Mouse (Mus musculus) megakaryocyte, adult 5-6 weeks (primary cell): Measurements from ENCODE around the gene Adh5. TPM values are rescaled to one million over a fixed set of nuclear protein-coding genes. Genes with fewer than 3 reads are reported as not detected.

Experiments used
- ATAC-seq: 2 replicates; pipeline ENCODE4 v1.8.0; 2016; ENCODE audit warnings: mild to moderate bottlenecking, inconsistent platforms; ENCODE audit not compliant: poor library complexity, severe bottlenecking
- total RNA-seq, 2 experiments: library from RNA; stranded (forward) in 1 of 2; stranded (reverse) in 1 of 2; fragments of 153-499, 151-499 nt in 1 of 2; fragments of 221-1000, 200-1000 nt in 1 of 2; gene quantifications; 2 replicates each; pipeline versions ENCODE4 v1.2.3 to v1.2.4; 2015 to 2017

Adh5 gene
- 67.0 and 85.0 TPM in 2 replicates for total RNA-seq (2015)
- 67.1 and 71.1 TPM in 2 replicates for total RNA-seq (2017)

GRCm38 (mm10) chr3:138442612-138443464 is at the start of gene Adh5:
Gene Adh5, plus strand, starts transcription at chr3:138443093.
- peak; percentile 96 for ATAC-seq

- ATAC-seq: no peak
Observed at GRCm38 (mm10) chr3:138404872-138405271, 38.0 kb upstream of the Adh5 start.

- no peak for ATAC-seq
Observed at GRCm38 (mm10) chr3:138405341-138405740, 37.6 kb upstream of the Adh5 start.

GRCm38 (mm10) chr3:138405840-138406239 is 37.1 kb upstream of the Adh5 start:
- ATAC-seq: no peak

- ATAC-seq: no peak
Observed at GRCm38 (mm10) chr3:138407920-138408319, 35.0 kb upstream of the Adh5 start.

DNA sequence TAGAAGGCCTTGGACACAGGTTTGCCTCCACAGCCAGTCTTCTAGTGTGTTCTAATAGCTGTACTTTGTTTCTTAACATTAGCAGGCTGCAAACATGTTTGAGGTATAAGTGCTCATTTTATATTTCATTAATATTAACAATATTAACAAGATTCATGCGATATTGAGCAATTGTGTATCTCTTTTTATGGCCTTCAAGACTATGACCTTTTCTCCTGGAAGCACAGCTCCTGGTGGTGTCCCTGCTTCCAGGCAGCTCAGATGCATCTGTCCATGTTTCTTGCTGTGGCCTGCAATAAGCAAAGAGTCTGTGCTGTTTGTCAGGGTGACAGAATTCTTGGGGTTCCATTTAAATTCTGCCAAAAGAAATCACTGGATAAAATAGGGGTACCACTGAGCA is 33.3 kb upstream of the Adh5 start:
- no peak for ATAC-seq

GRCm38 (mm10) chr3:138410211-138410610 is 32.7 kb upstream of the Adh5 start:
- no peak for ATAC-seq

GRCm38 (mm10) chr3:138415121-138415690 is 27.7 kb upstream of the Adh5 start, which contains the start of gene Adh4:
Gene Adh4, plus strand, starts transcription at chr3:138415466.
- no peak for ATAC-seq

DNA sequence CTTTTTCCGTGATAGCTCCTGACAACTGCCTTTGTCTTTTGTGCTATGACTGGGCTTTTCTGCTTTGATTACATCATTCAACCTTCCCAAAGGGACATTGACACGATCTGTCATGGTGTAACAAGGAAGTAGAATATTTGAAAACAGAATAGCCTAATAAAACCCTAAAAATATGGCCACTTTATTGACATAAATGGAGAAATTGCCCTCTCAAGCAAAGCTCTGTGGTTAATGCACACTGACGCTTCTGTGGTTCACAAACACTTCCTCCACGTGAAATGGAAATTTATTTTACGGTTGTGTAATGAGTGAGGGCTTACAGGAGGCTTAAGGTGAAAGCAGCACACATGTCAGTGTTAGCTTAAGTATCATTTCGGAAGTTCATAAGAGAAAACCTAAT is 23.5 kb upstream of the Adh5 start:
- ATAC-seq: peak; percentile 68

DNA sequence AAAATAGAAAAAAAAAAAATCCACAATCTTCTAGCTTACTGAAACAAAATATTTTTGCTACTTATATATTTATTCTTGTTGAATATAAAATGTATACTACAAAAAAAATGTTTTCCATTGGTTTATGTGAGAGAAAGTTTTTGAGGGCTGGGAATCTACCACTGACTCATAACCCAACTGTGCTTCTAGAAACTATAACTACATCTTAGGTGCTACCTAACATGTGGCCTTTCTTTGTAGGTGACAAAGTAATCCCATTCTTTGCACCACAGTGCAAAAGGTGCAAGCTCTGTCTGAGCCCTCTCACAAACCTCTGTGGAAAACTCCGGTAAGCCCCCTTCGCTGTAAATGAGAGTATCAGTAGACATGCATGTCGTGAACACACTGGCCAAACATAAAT is 22.5 kb upstream of the Adh5 start:
- ATAC-seq: no peak

- ATAC-seq: no peak
Observed at GRCm38 (mm10) chr3:138423664-138424063, 19.2 kb upstream of the Adh5 start.

DNA sequence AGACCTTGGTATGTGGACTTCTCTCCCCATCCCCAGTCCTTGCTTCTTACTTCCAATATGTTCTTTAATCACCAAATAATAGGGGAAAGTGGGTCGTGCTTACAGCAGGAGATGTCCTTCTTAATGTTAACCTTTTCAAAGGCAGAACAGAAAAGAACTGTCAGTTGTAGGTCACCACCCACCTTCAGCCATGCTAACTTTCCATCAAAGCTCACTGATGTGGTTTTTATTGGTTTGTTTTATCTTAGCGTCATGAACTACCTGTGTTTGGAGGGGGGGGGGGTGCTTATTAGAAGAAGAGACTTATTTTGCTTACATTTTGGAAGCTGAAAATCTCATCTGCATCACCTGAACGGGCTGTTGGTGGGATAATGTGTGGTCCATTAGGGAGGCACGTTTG is 18.6 kb upstream of the Adh5 start:
- no peak for ATAC-seq

GRCm38 (mm10) chr3:138430360-138430976 is 12.4 kb upstream of the Adh5 start:
- ATAC-seq: no peak

DNA sequence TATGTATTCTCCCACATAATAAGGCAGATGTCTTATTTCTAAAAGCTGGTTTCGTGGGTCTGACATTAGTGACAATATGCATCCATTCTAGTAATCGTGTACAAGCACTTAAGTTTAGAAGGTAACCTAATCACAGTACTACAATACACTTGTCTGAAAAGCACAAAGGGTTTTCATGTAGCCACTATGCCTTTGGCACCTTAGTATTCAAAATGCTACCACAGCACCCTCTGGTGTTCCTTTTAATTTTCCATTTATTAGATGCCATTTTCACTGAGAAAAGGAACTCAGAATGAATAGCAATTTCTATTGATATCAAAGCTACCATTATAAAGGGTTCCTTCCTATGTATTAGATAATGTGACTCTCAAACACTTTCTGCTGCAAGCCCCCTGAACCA is 11.1 kb upstream of the Adh5 start:
- ATAC-seq: no peak

DNA sequence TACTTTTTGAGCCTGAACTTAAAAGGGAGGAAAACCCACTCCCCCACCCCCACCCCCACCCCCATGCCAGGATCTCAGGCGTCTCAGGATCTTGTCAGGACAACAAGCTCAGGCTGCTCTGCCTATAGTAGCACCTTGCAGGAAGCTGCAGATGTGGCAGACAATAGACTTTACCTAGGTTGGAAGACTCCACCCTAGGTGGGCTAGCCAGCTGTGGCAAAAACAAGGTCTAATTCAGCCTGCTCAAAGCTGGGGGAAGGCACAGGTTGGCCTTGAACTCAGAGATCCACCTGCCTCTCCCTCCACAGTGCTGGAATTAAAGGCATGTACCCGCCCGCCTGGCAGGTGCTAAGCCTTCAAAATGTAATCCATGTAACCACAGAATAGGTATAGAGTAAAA is 4.2 kb upstream of the Adh5 start:
- ATAC-seq: no peak

DNA sequence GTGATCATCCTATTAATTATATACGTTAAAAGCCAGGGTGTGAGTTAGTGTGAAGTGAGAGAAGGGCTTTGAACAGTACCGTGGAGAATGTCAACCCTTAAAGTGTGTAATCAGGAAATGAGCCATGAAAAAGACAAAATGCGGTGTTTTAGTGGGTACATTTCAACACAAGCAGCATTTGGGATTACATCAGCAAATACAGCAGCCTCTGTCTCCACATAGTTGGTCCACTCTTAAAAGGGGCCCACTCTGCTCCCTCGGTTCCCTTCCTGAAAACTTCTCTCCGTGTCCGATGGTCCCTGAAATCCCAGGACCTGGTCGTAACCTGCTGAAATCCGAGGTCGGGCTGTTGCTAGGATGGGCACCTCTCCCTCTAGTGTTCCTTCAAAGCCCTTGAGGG is 690 bp upstream of the Adh5 start:
- peak; percentile 19 for ATAC-seq

- no peak for ATAC-seq
Observed at GRCm38 (mm10) chr3:138443465-138443771, 525 bp downstream of the Adh5 start.

DNA sequence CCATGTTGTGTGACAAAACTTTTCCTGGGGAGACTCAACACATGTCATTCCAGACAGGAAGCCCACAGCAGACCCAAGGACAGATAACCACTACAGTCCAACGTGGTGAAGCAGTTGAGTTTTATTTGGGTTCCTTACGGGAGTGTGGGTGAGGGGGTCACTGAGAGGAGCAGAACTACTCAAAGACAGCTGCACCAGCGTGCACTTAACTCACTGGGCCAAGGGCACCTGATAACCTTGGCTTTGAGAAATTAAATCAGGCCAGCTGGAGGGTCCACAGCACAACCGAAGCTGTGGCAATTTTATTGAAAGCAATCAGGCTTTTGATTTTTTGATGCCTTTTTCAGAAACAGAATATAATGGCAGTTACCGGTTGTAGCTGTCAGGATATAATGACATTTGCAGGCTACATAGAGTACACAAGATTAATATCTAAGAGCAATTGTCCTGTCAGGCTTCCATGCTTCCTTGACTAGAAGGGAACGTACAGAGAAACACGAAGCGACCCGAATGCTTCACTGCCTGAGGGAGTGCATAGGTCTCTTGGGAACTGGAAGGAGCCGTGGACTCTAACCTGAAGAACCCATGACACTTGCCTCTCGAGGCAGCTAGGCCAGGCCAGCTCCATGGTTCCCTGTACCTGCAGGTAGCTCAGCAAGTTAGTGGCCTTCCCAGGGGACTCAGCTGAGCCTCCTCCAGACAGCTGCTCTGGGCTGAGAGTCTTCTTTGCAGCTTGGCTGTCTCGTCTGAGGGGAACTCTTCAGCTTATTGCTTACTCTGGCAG is 5.4 kb downstream of the Adh5 start:
- no peak for ATAC-seq

DNA sequence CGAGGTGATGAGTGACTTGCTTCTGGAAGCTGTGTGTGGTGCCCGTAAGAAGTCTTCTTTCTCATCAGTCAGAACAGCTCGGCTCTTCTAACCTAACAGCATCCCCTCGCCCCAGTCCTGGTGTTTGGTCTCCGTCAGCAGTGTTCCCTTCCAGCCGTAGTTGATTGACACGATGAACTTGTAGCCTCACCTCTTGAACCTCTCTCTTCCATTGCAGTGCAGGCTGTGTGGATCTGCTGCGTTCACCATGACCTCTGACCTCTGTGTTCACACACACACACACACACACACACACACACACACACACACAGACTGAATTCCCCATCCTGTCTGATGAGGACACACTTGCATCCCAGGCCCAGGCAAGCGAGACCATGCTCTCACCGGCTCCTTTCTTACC is 9.3 kb downstream of the Adh5 start:
- ATAC-seq: no peak

DNA sequence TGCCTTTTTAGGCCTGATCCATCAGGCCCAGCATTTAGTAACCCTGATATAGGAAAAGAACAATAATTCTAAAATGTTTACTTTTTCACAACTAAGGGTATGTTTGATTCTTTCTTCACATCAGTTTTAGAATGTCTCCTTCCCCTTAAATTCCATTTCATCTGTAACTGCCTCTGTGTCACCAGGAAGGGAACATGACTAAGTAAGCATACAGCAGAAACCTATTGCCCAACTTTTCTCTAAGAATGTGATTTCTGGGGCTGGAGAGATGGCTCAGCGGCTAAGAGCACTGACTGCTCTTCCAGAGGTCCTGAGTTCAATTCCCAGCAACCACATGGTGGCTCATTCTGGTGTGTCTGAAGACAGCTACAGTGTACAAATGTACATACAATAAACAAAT is 11.3 kb downstream of the Adh5 start:
- ATAC-seq: no peak

DNA sequence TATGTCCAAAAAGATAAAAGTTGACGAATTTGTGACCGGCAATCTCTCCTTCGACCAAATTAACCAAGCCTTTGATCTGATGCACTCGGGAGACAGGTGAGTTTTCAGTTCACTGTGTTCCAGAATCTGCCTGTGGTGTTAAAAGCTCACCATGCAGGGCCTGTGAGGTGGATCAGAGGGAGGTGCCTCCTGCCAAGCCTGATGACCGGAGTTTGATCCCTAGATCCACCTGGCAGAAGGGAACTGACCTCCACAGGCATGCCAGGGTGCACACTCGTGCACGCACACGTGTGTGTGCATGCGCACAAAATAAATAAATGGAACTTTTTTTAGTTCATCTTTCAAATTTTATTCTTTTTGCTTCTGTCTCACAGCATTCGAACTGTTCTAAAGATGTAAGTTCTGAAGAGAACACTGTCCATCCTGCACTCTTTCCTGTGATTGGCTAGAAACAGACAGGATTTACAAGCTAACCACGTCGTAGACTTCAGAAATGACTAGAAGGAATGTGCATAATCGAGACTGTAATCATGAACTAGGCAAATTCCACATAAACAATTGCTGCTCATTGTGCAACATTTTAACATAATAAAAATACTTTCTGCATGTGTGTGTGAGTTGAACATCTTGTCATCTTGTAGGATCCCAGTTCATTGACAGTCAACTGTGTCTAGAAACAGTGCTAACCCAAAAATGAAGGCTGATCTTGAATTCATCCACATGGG is 12.0 kb downstream of the Adh5 start:
- no peak for ATAC-seq
